Mouse (Mus musculus) bone marrow, adult 2 months (tissue): Measurements from ENCODE around the gene Ifna5.
"Not testable (repeated sequence)": the region's sequence is repeated elsewhere in the genome, so short reads cannot be mapped to it uniquely, and the experiment has no call there.

Experiments used
- CTCF ChIP-seq: fragments of 200-500 bp; IDR thresholded peaks from 2 replicates; pipeline ENCODE4 v1.5.1; 2011; ENCODE audit warnings: low read length, control low read depth; ENCODE audit not compliant: control insufficient read depth, insufficient read depth
- POLR2A ChIP-seq: fragments of 200-500 bp; IDR thresholded peaks from 2 replicates; pipeline ENCODE4 v1.6.1; 2011; ENCODE audit warnings: low read depth, mild to moderate bottlenecking, control low read depth, low read length, borderline replicate concordance; ENCODE audit not compliant: control insufficient read depth

- TF ChIP-seq CTCF, POLR2A: not testable (repeated sequence)
These were observed 38.2 kb upstream of the Ifna5 start, which contains the start of gene Gm13279 for GRCm38 (mm10) chr4:88797097-88797496.
